Mouse (Mus musculus): ENCODE data around the gene Nagk.
"Not testable (repeated sequence)": the region's sequence is repeated elsewhere in the genome, so short reads cannot be mapped to it uniquely, and the experiment has no call there.

DNA sequence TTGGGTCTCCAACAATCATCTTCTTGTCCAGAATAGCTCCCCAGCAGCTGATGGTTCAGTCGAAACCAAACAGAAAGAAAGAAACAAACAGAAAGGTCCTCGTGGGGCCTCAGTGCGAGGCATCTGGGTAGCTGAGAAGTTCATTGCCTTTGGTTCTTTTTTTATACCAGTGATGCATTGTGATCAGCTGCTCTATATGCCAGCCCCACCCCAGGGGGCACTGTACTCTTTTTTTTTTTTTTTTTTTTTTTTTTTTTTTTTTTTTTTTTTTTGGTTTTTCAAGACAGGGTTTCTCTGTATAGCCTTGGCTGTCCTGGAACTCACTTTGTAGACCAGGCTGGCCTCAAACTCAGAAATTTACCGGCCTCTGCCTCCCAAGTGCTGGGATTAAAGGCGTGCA, 4.2 kb upstream of the Nagk start:
- not testable (repeated sequence) for TF ChIP-seq POLR2A (IDR thresholded peaks at IDR 0.05; ENCODE audit: extremely low read depth, insufficient read depth, low read length); CTCF (IDR thresholded peaks at IDR 0.05; ENCODE audit: low read depth, low read length)

Measured in liver, adult 2 months (tissue).